Mouse (Mus musculus) hindbrain, postnatal 0 days (tissue): ENCODE measurements around the gene Ints11. TPM values are rescaled to one million over a fixed set of nuclear protein-coding genes. Genes with fewer than 3 reads are reported as not detected.

Experiments used
- ATAC-seq: fragments of 200-750 bp; cut with Nextera tagmentation; 2 replicates; pipeline ENCODE4 v1.8.0; 2017; ENCODE audit warnings: mild to moderate bottlenecking, moderate TSS enrichment, moderate library complexity
- DNase-seq: peaks from one replicate; pipeline ENCODE4 v3.0.0-alpha.2; 2015; ENCODE audit warnings: low spot score
- H3K27ac ChIP-seq: fragments of 300-500 bp; sonication (generic); 2 replicates; pipeline ENCODE4 v1.5.1; 2014; ENCODE audit warnings: mild to moderate bottlenecking
- H3K27me3 ChIP-seq: fragments of 300-500 bp; sonication (generic); 2 replicates; pipeline ENCODE4 v1.6.1; 2014; ENCODE audit warnings: low read length, mixed read lengths; ENCODE audit not compliant: insufficient read depth
- H3K36me3 ChIP-seq: fragments of 300-500 bp; sonication (generic); 2 replicates; pipeline ENCODE4 v1.6.1; 2014; ENCODE audit warnings: low read length, mixed read lengths; ENCODE audit not compliant: insufficient read depth
- H3K4me1 ChIP-seq: fragments of 300-500 bp; sonication (generic); 2 replicates; pipeline ENCODE4 v1.6.1; 2014; ENCODE audit warnings: antibody characterized with exemption, low read length, mixed read lengths; ENCODE audit not compliant: insufficient read depth
- H3K4me2 ChIP-seq: fragments of 300-500 bp; sonication (generic); 2 replicates; pipeline ENCODE4 v1.6.1; 2014; ENCODE audit warnings: low read depth, mild to moderate bottlenecking, low read length, moderate library complexity, mixed read lengths
- H3K4me3 ChIP-seq: fragments of 300-500 bp; sonication (generic); 2 replicates; pipeline ENCODE4 v1.5.1; 2014; ENCODE audit warnings: low read length
- H3K9ac ChIP-seq: fragments of 300-500 bp; sonication (generic); replicated peaks from 2 replicates; pipeline ENCODE4 v1.6.1; 2014; ENCODE audit warnings: mild to moderate bottlenecking, low read length, moderate library complexity, mixed read lengths
- H3K9me3 ChIP-seq: fragments of 300-500 bp; sonication (generic); 2 replicates; pipeline ENCODE4 v1.6.1; 2016; ENCODE audit warnings: low read length, mixed read lengths
- CTCF ChIP-seq: IDR thresholded peaks from 2 replicates; pipeline ENCODE4 v1.5.1; 2016; ENCODE audit warnings: antibody characterized with exemption, control low read depth, low read depth
- WGBS: fragments of 180-500 bp; shearing (Covaris S2); extraction: QIAGEN DNeasy Blood & Tissue Kit; methylation state at CpG from one replicate; pipeline ENCODE4 v1.1.7; 2014; 5-methylcytosine and 5-hydroxymethylcytosine counted together
- polyA plus RNA-seq: library from polyadenylated mRNA; unstranded; fragments of >200 nt; fragmentation: Nextera tagmentation; extraction: Ambion mirVana; gene quantifications from 2 replicates; pipeline ENCODE4 v1.2.1, GENCODE M21; 2015
- total RNA-seq: library from RNA; depleted of rRNA; stranded (reverse); fragments of >200 nt; gene quantifications from 2 replicates; pipeline ENCODE4 v1.2.3, GENCODE M21; 2014

The Ints11 gene
- total and polyA plus RNA-seq, 2 experiments from 2014 or later: 49.9 to 51.3 TPM

DNA sequence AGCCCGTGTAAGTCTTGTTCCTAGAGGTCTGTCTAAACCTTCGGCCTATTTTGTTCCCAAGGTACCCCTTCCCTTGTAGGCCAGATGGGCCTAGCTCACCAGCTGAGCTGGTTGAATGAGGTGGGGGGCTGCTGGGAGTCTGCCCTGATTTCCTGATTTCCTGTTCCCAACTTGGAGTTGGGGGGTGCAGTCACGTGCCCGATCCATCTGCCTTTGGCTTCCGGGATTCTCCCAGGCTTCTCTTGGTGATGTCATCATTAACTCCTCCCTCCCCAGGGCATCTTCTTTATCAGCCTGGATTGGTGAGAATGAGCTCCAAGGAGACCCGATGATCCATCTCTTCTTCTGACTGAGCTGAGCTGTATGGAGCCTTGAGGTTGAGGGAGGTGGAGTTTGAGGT, 25.9 kb downstream of the Ints11 start:
- Histone ChIP-seq H3K27ac (peak overlapping the region; percentile 84), H3K36me3 (peaks cover 28% of the 10 kb centered on the region), H3K4me1 (peaks cover 32% of the 10 kb centered on the region), H3K9ac (peak overlapping the region; percentile 89), H3K4me2 (peak overlapping the region; percentile 73), H3K9me3 (no peaks in the 10 kb centered on the region), H3K4me3 (peak overlapping the region; percentile 79), H3K27me3 (no peaks in the 10 kb centered on the region)
- DNase-seq (peak; percentile 85), ATAC-seq (0 out of 2 replicates have a peak, but pooled peaks have one; percentile 5)
- 19% methylated on average over 6 of the region's 6 CpGs for WGBS
- no peak for TF ChIP-seq CTCF

DNA sequence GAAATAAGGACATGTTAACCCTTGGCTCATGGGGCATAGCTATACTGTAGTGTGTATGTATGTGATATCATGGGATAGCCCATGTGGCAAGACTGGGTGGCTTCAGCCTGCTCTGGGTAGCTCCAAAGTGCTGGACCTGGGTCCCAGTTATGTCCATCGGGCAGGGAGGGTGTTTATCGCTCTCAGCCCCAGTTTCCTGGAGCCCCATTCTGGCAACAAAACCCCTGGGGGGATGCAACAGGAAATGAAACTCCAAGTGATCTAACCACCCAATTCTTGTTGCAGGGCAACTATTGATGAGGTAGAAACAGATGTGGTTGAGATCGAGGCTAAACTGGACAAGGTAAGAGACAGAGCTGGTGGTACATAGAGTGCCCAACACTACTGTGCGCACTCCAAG, 26.5 kb downstream of the Ints11 start:
- Histone ChIP-seq H3K4me3 (no peak overlapping the region), H3K4me2 (peak overlapping the region; percentile 73; the same call in 1 of the 2 replicates), H3K4me1 (peaks cover 32% of the 10 kb centered on the region), H3K9me3 (no peaks in the 10 kb centered on the region), H3K36me3 (peaks cover 34% of the 10 kb centered on the region), H3K27me3 (no peaks in the 10 kb centered on the region), H3K9ac (0 out of 2 replicates have a peak overlapping the region, but pooled peaks have one; percentile 89), H3K27ac (peak overlapping the region; percentile 84; the same call in 1 of the 2 replicates)
- WGBS: 96% methylated on average over 4 of the region's 4 CpGs
- TF ChIP-seq CTCF: no peak
- no peak for ATAC-seq
- no peak for DNase-seq

DNA sequence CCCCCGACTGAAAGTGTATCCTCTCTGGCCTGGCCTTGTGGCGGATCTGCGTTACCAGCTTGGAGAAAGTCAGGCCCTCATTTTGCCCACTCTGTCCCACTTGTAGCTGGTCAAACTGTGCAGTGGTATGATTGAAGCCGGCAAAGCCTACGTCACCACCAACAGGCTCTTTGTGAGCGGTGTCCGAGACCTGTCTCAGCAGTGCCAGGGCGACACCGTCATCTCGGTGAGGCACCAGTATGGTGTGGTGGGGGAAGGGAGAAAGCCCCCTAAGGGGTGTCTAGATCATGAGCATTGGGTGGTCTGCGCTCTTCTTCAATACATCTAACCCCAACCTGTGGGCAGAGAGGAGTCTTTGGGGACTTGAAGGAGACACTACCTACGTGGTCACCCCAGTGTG, 27.1 kb downstream of the Ints11 start:
- Histone ChIP-seq H3K27me3 (no peaks in the 10 kb centered on the region), H3K9ac (no peak overlapping the region), H3K4me2 (no peak overlapping the region), H3K4me1 (peaks cover 32% of the 10 kb centered on the region), H3K4me3 (no peak overlapping the region), H3K9me3 (no peaks in the 10 kb centered on the region), H3K27ac (no peak overlapping the region), H3K36me3 (peaks cover 40% of the 10 kb centered on the region)
- WGBS: 99% methylated on average over 12 of the region's 12 CpGs
- TF ChIP-seq CTCF: no peak
- DNase-seq: no peak
- ATAC-seq: no peak

DNA sequence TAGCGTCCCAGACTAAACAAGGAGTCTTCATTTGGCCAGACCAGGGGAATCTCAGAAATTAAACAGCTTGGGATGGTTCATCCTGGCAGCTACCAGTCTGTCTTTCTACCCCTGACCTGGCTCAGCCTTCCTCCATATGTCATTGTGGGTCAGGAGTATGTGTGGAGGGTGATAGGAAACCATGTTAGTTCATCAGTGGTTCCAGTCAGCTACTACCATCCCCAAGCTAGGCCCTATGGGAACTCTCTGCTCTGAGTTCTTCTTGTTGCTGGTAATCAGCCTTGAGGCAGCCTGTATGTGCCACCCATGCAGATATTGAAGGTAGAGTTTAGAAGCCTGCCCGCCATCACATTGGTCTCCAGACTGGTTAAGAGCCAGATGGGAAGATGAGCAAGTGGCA, 29.0 kb downstream of the Ints11 start:
- DNase-seq (no peak), ATAC-seq (no peak)
- peaks cover 27% of the 10 kb centered on the region for H3K4me1 ChIP-seq
- H3K27ac ChIP-seq: no peak overlapping the region
- WGBS: 97% methylated on average over 2 of the region's 2 CpGs
- H3K4me2 ChIP-seq: no peak overlapping the region
- H3K9ac ChIP-seq: no peak overlapping the region
- no peak overlapping the region for H3K4me3 ChIP-seq
- H3K27me3 ChIP-seq: no peaks in the 10 kb centered on the region
- H3K9me3 ChIP-seq: no peaks in the 10 kb centered on the region
- peaks cover 59% of the 10 kb centered on the region for H3K36me3 ChIP-seq
- no peak for TF ChIP-seq CTCF

DNA sequence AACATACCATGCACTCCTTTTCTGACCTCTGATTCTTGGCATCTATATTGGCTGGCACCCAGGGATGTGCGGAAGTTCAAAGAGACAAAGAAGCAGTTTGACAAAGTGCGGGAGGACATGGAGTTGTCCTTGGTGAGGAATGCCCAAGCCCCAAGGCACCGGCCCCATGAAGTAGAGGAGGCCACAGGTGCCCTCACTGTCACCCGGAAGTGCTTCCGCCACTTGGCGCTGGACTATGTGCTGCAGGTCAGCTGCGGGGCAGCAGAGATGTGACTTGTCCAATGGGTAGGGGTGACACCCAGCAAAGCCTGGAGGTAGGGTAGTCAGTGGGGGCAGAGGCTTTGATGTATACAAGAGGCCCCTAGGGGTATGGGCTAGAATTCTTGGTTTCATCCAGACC, 30.0 kb downstream of the Ints11 start:
- 92% methylated on average over 7 of the region's 7 CpGs for WGBS

DNA sequence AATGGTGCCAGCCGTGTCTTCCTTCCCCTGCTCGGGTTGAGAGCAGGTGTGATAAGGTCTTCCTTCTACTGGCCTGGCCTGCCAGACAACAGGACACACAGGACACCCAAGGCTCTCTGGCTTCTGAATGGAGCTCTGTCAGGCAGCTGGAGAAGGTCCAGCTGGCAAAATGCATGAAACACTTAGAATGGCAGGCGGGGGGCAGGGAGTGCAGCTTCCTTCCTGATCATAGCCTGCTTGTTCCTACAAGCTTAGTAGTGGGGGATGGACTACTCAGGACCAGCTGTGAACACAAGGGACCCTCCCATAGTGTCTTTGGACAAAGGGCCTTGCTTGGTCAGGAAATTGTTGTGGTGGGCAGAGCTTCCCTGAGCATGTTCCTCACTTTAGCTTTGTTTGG, 31.9 kb downstream of the Ints11 start:
- H3K4me2 ChIP-seq: no peak overlapping the region
- ATAC-seq (peak; percentile 62), DNase-seq (peak; percentile 68)
- 47% methylated on average over 3 of the region's 3 CpGs for WGBS
- no peaks in the 10 kb centered on the region for H3K9me3 ChIP-seq
- no peak overlapping the region for H3K9ac ChIP-seq
- peaks cover 85% of the 10 kb centered on the region for H3K36me3 ChIP-seq
- H3K27ac ChIP-seq: peak overlapping the region; percentile 29; the same call in 1 of the 2 replicates
- H3K4me1 ChIP-seq: no peaks in the 10 kb centered on the region
- no peak for TF ChIP-seq CTCF
- H3K27me3 ChIP-seq: no peaks in the 10 kb centered on the region
- H3K4me3 ChIP-seq: no peak overlapping the region

More for the DNA sequence above, 30.0 kb downstream of the Ints11 start:
- no peak overlapping the region for H3K27ac ChIP-seq
- ATAC-seq (no peak), DNase-seq (no peak)
- H3K27me3 ChIP-seq: no peaks in the 10 kb centered on the region
- peaks cover 17% of the 10 kb centered on the region for H3K4me1 ChIP-seq
- no peaks in the 10 kb centered on the region for H3K9me3 ChIP-seq
- no peak overlapping the region for H3K4me3 ChIP-seq
- no peak for TF ChIP-seq CTCF
- H3K36me3 ChIP-seq: peaks cover 67% of the 10 kb centered on the region
- no peak overlapping the region for H3K4me2 ChIP-seq
- no peak overlapping the region for H3K9ac ChIP-seq

DNA sequence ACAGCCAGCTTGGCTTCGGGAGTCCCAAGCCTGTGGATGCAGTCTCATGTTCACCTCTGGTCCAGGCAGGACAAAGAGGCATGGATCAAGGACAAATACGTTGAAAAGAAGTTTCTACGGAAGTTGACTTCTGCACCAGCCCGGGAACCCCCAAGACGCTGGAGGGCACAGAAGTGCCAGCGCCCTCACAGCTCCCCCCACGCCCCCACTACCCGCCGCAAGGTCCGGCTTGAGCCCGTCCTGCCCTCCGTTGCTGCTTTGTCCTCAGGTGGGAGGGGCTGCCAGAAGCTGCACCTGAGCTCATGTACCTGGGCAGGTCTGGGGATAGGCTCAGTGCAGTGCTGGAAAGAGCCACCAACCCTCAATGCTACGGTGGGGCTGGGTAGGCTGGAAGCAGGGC, 33.9 kb downstream of the Ints11 start:
- no peak for ATAC-seq

More for the DNA sequence above, 33.9 kb downstream of the Ints11 start:
- Histone ChIP-seq H3K4me2 (no peak overlapping the region), H3K9me3 (no peaks in the 10 kb centered on the region), H3K27me3 (no peaks in the 10 kb centered on the region), H3K27ac (no peak overlapping the region), H3K36me3 (peaks cover 84% of the 10 kb centered on the region), H3K4me3 (no peak overlapping the region), H3K4me1 (no peaks in the 10 kb centered on the region), H3K9ac (no peak overlapping the region)
- no peak for DNase-seq
- WGBS: 94% methylated on average over 13 of the region's 13 CpGs
- no peak for TF ChIP-seq CTCF
